Mouse (Mus musculus) cortical plate, adult 2 months (tissue): ENCODE measurements at regions not wholly inside any gene's neighbourhood (a gene's known extent, or its start where the extent isn't known, plus 50 kb on each side); places are given as distances from the start of the nearest gene placed in this dataset.

ENCODE experiments used
- CTCF ChIP-seq: fragments of 200-500 bp; IDR thresholded peaks from 2 replicates; pipeline ENCODE4 v1.5.1; 2011; ENCODE audit warnings: mild to moderate bottlenecking, control low read depth, low read length; ENCODE audit not compliant: insufficient read depth; ENCODE audit errors: extremely low read depth
- POLR2A ChIP-seq: fragments of 200-500 bp; IDR thresholded peaks from 2 replicates; pipeline ENCODE4 v1.6.1; 2011; ENCODE audit warnings: mild to moderate bottlenecking, low read length, control low read depth; ENCODE audit not compliant: insufficient read depth; ENCODE audit errors: extremely low read depth

- TF ChIP-seq POLR2A (no peak), CTCF (no peak)
Measured at GRCm38 (mm10) chr15:36933581-36933991, 74.0 kb downstream of the Zfp706 start.
